Mouse (Mus musculus) erythroblast, embryonic 14.5 days (primary cell): Measurements from ENCODE around the gene Fry.

Experiments
- GATA1 ChIP-seq: IDR thresholded peaks from 2 replicates; pipeline ENCODE4 v1.6.1; 2012; ENCODE audit warnings: low read length, inconsistent platforms, mixed read lengths
- TAL1 ChIP-seq: IDR thresholded peaks from 3 replicates; pipeline ENCODE4 v1.6.1; 2012; ENCODE audit warnings: low read length, inconsistent platforms, mixed read lengths

GRCm38 (mm10) chr5:150083190-150083589, 35.3 kb upstream of the Fry start:
- TF ChIP-seq GATA1: no peak
- no peak for TF ChIP-seq TAL1
